Mouse (Mus musculus) olfactory bulb, adult 2 months (tissue): ENCODE measurements around the gene Zmiz1.

Source experiments
- CTCF ChIP-seq: fragments of 200-500 bp; IDR thresholded peaks from 2 replicates; pipeline ENCODE4 v1.5.1; 2012; ENCODE audit warnings: low read depth, mild to moderate bottlenecking, low read length, moderate library complexity; ENCODE audit not compliant: insufficient read depth
- POLR2A ChIP-seq: fragments of 200-500 bp; IDR thresholded peaks from 2 replicates; pipeline ENCODE4 v1.6.1; 2012; ENCODE audit warnings: mild to moderate bottlenecking, low read depth, low read length, moderate library complexity; ENCODE audit not compliant: insufficient read depth

GRCm38 (mm10) chr14:25707691-25708181, 248.8 kb downstream of the Zmiz1 start:
- TF ChIP-seq CTCF (no peak), POLR2A (no peak)
